Mouse (Mus musculus) left cerebral cortex, adult 9 months (tissue): ENCODE measurements at regions not wholly inside any gene's neighbourhood (a gene's known extent, or its start where the extent isn't known, plus 50 kb on each side); places are given as distances from the start of the nearest gene placed in this dataset.

ENCODE experiments used
- DNase-seq, 2 experiments: peaks; one replicate each; pipeline ENCODE4 v3.0.0; 2022; ENCODE audit warnings: low spot score in 2 of 2

- DNase-seq: peak in 1 of 2 experiments; percentile 47
Observed at GRCm38 (mm10) chr5:119480191-119481190, 190.0 kb upstream of the Tbx3 start.

DNA sequence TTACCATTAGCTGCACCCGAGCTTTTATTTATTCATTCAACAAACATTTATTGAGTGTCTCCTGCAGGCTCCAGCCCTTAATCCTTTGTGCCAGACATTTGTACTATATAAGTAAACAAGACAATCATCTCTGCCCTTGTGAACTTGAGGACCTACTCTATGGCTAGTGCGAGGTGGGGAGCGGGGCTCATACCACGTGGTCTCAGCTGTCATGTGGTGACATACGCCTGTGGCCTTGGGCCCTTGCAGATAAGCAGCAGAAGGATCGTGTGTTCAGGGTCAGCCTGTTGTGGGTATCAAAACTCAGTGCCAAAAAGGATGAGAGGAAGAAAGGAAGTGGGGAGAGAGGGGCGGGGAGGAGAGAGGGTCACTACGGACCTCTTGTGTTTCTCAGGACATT is 186.8 kb upstream of the Tbx3 start:
- no peak for DNase-seq

GRCm38 (mm10) chr5:119486196-119486595 is 184.3 kb upstream of the Tbx3 start:
- no peak for DNase-seq

GRCm38 (mm10) chr5:119487184-119487583 is 183.3 kb upstream of the Tbx3 start:
- no peak for DNase-seq

- DNase-seq: peak; percentile 4 to 7
Observed at GRCm38 (mm10) chr5:119497501-119497900, 173.0 kb upstream of the Tbx3 start.

- DNase-seq: no peak
Observed at GRCm38 (mm10) chr5:119498431-119498830, 172.0 kb upstream of the Tbx3 start.

DNA sequence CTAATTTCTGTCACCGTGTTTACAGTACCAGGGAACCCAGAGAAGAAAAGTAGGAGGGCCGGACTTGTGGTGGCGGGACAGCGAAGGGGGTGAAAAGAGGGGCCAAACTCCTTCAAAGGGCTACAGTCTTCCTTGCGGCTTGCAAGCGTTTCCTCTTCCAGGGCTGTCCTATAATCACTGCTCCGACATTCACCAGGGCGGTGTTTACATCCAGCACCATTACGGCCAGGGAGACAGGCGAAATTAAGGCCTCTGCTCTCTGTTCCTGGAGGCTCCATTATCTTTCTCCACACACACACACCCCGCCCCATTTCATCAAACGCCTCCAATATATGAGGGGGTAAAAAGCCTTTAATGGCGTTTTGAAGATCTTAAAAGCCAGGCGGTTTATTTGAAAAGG is 162.8 kb upstream of the Tbx3 start:
- no peak for DNase-seq

GRCm38 (mm10) chr5:119518506-119519252 is 151.8 kb upstream of the Tbx3 start:
- DNase-seq: no peak

DNA sequence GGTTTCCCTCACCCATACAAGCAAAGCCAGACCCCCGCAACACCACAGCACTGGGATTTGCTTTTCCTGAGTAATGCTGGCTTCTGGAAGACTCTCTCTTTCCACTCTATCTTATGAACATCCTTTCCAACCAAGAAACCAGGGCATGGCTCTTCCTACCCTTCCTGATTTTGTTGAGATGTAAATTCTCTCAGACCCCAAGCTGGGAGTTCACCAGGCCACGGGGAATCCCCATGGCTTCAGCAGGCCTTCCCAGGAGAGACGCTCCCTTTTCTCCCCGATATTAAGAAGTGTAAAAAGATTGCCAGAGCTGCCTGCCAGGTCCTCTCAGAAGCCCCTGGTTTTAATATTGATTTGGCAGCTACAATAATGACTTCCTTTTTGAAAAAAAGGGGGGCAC is 146.3 kb upstream of the Tbx3 start:
- no peak for DNase-seq

- no peak for DNase-seq
Observed at GRCm38 (mm10) chr5:119525960-119526359, 144.5 kb upstream of the Tbx3 start.

DNA sequence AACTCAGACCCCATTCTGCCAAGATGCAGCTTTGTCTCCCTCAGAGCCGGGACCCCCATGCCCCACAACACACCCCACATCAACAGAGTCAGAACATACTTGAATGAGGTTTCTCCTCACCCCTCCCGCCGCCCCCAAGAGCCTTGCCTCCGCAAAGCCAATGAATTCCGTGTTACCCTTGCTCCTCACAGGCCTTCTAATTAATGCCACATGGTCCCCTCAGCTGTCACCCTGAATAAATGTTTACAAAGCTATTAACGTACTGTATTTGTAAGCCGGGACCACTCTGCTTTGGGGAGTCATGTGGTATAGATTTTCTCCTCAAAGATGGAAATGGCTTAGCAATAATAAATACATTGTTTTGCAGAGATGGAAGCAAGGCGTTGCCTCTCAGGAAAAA is 140.5 kb upstream of the Tbx3 start:
- no peak for DNase-seq

GRCm38 (mm10) chr5:119534946-119535345 is 135.5 kb upstream of the Tbx3 start:
- no peak for DNase-seq

- no peak for DNase-seq
Observed at GRCm38 (mm10) chr5:119542836-119543235, 127.6 kb upstream of the Tbx3 start.

GRCm38 (mm10) chr5:119543716-119544115 is 126.8 kb upstream of the Tbx3 start:
- DNase-seq: no peak

GRCm38 (mm10) chr5:119544681-119545080 is 125.8 kb upstream of the Tbx3 start:
- DNase-seq: no peak

GRCm38 (mm10) chr5:119547070-119547469 is 123.4 kb upstream of the Tbx3 start:
- DNase-seq: no peak

DNA sequence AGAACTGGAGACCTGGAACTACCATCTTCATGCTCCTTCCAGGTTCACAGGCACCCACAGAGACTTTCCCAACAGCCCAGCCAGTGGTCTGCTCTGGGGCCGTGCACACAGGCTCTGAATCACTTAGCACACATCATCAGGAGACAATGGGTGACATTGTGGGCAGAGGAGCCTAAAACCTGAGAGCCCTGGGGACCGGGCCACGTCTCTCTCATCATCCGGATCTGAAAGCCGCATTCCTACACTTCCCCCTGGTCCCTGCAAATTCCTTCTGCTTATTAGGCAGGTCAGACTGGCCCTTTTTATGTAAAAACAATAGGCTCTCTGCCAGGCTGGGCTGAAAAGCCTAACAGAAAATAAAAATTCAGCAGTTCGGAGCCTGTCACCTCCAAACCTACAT is 119.6 kb upstream of the Tbx3 start:
- no peak for DNase-seq

DNA sequence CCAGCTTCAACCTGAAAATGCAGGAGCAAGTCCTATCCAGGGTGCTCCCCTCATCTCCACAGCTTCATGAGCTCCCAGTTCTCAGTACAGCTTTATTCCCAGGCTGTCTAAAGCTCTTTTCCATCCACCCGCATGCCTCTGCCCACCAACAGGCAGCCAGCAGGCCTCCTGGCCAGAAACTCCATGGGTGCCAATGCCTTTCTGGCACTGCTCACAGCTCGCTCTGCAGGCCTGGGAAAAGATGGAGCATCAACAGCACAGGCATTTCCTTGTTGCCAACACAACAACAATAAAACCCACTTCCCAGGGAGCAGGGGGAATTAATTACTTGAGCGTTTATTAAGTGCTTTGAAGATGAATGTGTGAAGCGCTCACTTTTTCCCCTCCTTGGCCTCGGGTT is 117.0 kb upstream of the Tbx3 start:
- DNase-seq: peak; percentile 25 to 39

DNA sequence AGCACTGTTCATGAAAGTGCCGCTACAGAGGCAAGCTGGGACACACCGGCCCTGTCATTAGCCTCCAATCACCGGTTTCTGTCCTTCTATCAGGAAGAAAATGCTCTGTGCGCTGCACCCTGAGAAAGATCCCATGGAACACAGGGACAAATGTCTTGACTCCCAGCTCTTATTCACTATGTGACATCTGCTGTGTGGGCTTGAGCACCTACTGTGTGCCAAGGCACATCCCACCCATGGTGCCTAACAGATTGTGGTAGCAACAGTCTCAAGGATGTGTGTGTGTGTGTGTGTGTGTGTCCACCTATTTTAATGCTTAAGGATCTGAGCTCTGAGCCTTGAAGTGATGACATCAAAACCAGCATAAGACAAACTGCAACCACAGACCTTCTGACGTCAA is 113.4 kb upstream of the Tbx3 start:
- DNase-seq: no peak

GRCm38 (mm10) chr5:119559696-119560095 is 110.8 kb upstream of the Tbx3 start:
- DNase-seq: no peak

GRCm38 (mm10) chr5:119560392-119560791 is 110.1 kb upstream of the Tbx3 start:
- DNase-seq: no peak

- no peak for DNase-seq
Observed at GRCm38 (mm10) chr5:119561531-119561930, 108.9 kb upstream of the Tbx3 start.
